Mouse (Mus musculus): ENCODE data around the gene 6030468B19Rik.

DNA sequence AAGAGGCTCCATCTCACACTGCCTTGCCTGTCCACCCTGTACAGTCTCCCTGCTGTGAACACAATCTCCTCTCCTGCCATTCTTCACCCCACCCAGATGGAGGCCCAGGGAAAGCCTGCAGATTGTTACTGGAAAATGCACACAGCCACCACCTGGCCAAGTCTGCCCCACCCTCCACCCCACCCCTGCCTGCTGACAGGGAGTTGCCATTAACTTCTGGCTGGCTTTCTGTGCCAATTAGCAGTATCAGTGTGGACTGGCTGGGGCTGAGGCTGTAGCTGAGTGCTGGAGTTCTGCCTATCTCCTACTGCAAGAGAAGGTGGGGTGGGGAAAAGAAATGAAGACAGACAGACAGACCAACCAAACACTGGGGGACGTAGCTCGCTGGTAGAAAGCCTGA lies 41.1 kb downstream of the 6030468B19Rik start:
- no peak for TF ChIP-seq POLR2A (IDR thresholded peaks at IDR 0.05; ENCODE audit: low read depth, low read length)
- TF ChIP-seq CTCF (IDR thresholded peaks at IDR 0.05; ENCODE audit: extremely low read depth, insufficient read depth, insufficient read length, insufficient replicate concordance) = no peak

Measured in spleen, adult 2 months (tissue).